Mouse (Mus musculus) frontal cortex, postnatal 25 days (tissue): ENCODE data around the gene Cbx8.

Source experiments
- DNase-seq, 2 experiments: peaks; one replicate each; pipeline ENCODE4 v3.0.0; 2022; ENCODE audit warnings: low spot score in 2 of 2

Cbx8 gene

GRCm38 (mm10) chr11:119050361-119050760, 9.6 kb upstream of the Cbx8 start:
- DNase-seq: no peak

GRCm38 (mm10) chr11:119048133-119048510, 7.4 kb upstream of the Cbx8 start:
- DNase-seq: no peak

- DNase-seq: no peak
Observed at GRCm38 (mm10) chr11:119047261-119048132, 6.7 kb upstream of the Cbx8 start.

GRCm38 (mm10) chr11:119046601-119047245, 6.0 kb upstream of the Cbx8 start:
- no peak for DNase-seq

GRCm38 (mm10) chr11:119044551-119045337, 4.0 kb upstream of the Cbx8 start:
- DNase-seq: no peak

GRCm38 (mm10) chr11:119043761-119044550, 3.2 kb upstream of the Cbx8 start:
- DNase-seq: no peak

GRCm38 (mm10) chr11:119043273-119043540, 2.4 kb upstream of the Cbx8 start:
- no peak for DNase-seq

- no peak for DNase-seq
Observed at GRCm38 (mm10) chr11:119042466-119043272, 1.9 kb upstream of the Cbx8 start.

- no peak for DNase-seq
Observed at GRCm38 (mm10) chr11:119041750-119042465, 1.1 kb upstream of the Cbx8 start.

GRCm38 (mm10) chr11:119041325-119041716, 552 bp upstream of the Cbx8 start:
- no peak for DNase-seq

GRCm38 (mm10) chr11:119039732-119040512, 847 bp downstream of the Cbx8 start:
- no peak for DNase-seq

- no peak for DNase-seq
Observed at GRCm38 (mm10) chr11:119038744-119039484, 1.9 kb downstream of the Cbx8 start.

GRCm38 (mm10) chr11:119037780-119038401, 2.9 kb downstream of the Cbx8 start:
- no peak for DNase-seq

- no peak for DNase-seq
Observed at GRCm38 (mm10) chr11:119036934-119037779, 3.6 kb downstream of the Cbx8 start.

- no peak for DNase-seq
Observed at GRCm38 (mm10) chr11:119036447-119036846, 4.3 kb downstream of the Cbx8 start.

GRCm38 (mm10) chr11:119035686-119036165, 5.0 kb downstream of the Cbx8 start:
- no peak for DNase-seq

GRCm38 (mm10) chr11:119035094-119035685, 5.6 kb downstream of the Cbx8 start:
- no peak for DNase-seq
